ENCODE assay signal across 8 mouse cellular contexts in the genomic region with DNA sequence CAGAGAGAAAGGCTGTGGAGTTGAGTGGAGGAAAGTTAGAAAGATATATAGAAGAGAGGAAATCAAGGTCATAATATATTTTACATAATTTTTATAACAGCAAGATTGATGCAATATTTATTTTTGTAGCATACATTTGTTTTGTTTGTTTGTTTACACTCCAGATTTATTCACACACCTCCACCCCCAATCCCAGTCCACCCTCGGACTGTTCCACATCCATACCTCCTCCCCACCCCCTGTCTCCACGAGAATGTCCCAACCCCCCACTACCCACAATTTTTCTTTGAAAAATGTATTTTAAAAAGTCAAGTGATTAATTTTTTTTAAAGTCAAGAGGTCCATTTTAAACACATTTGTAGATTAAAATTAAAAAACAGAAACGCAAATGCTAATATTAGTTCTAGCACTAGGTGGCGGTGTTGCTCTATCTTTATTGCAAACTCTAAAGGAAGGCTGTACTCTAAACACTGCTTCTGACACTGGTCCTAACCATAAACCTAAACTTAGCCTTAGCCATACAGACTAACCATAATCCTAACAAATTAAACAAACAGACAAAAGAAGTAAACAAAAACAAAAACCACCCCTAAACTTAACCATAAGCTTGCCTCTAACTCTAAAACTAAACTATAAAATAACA.
DNase-seq lines count a peak whose midpoint lies in the region.
"Had no signal": no experiment of that assay in that cellular context is flagged by ENCODE, and none has a peak within 500 bp of the region (broad histone marks: within the 10 kb centered on the region; RNA-seq: fewer than 3 reads in every experiment).

No protein-coding gene starts in this region.

- no peaks in the 10 kb centered on the region for H3K36me3 ChIP-seq in splenic B cell, adult 2 months (ENCODE audit: control insufficient read depth, insufficient read depth, low read length, poor library complexity, severe bottlenecking)
- H3K36me3 ChIP-seq: embryonic facial prominence, embryonic 13.5 days had no signal

- H3K27me3 ChIP-seq in splenic B cell, adult 2 months (ENCODE audit: control insufficient read depth, insufficient read depth, low read length, poor library complexity, severe bottlenecking), result no peaks in the 10 kb centered on the region; the same call in 1 of the 2 replicates
- H3K27me3 ChIP-seq: embryonic facial prominence, embryonic 13.5 days had no signal

- peak; percentile 24 for DNase-seq in left cerebral cortex, adult 11 months (ENCODE audit: low spot score)
- no peak for DNase-seq in left cerebral cortex, adult 8-10 months (ENCODE audit: low spot score in 2 of 2)
- DNase-seq in MEL-GATA-1-ER (ENCODE audit: extremely low read depth, low read depth), result peak; percentile 26
- peak; percentile 69 to 82 for DNase-seq in cerebellum, postnatal 10 days
- peak; percentile 52 for DNase-seq in hindlimb bud, embryonic 11.5 days (ENCODE audit: extremely low spot score, low read depth, low spot score)
- DNase-seq in lung, postnatal 10 days, result peak; percentile 65
- peak; percentile 61 for DNase-seq in splenic B cell, adult 2 months (ENCODE audit: low read depth, low spot score)

Comparison
In these comparisons a context has a peak if more than half of its experiments do, and no peak if none do; other contexts are left out.
1. DNase-seq: peak in left cerebral cortex, adult 11 months (single experiment), MEL-GATA-1-ER (single experiment), cerebellum, postnatal 10 days (2 of 2), hindlimb bud, embryonic 11.5 days (single experiment), lung, postnatal 10 days (single experiment) and splenic B cell, adult 2 months (single experiment); none in left cerebral cortex, adult 8-10 months (0 of 2).